Mouse (Mus musculus): ENCODE measurements around the gene Gm8265. TPM values are rescaled to one million over a fixed set of nuclear protein-coding genes. Genes with fewer than 3 reads are reported as not detected.
"Not testable (repeated sequence)": the region's sequence is repeated elsewhere in the genome, so short reads cannot be mapped to it uniquely, and the experiment has no call there.

Gene Gm8265
- not detected for total RNA-seq (2022)

DNA sequence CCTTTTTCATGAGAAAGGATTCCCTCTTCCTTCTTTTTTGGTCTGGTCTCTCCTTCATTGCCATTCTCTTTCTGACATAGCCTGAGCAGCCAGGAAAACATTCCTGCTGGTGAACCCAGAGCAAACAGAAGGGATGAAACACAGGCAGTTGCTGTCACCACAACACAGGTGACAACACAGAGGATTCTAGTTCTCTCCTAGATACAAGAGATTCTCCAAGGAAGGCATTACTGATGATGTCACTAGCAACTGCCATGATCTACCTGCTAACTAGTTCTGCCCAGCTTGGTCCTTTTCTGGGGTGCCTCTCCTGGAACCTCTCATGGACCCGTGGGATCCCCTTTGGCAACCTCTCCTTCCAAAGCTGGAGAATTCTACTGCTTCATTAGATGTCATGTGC is at the start of gene Gm8265:
Gene Gm8265, minus strand, starts transcription at position 101 of the 400 bp plus-strand sequence.
- not testable (repeated sequence) for DNase-seq (ENCODE audit: low spot score in 2 of 2)

Other genes with a start within 250 kb of the Gm8265 start
- gene Gm3500, start 244.0 kb downstream of the Gm8265 start, total RNA-seq (2022) = not detected
- gene Gm3194, start 177.6 kb downstream of the Gm8265 start, total RNA-seq (2022) = 1 to 10 TPM; 4.2 to 5.2 (median 4.4) TPM
- gene Gm8246, start 155.2 kb downstream of the Gm8265 start, total RNA-seq (2022) = not detected
- gene Gm3187, start 148.8 kb downstream of the Gm8265 start, total RNA-seq (2022) = not detected
- gene Gm3488, start 131.4 kb downstream of the Gm8265 start, total RNA-seq (2022) = 1 to 10 TPM in 2 of 4 experiments, under 1 TPM in 1, not detected in 1; 0.70 to 2.0 (median 1.9) TPM
- not detected for gene Gm3532, start 94.5 kb downstream of the Gm8265 start, total RNA-seq (2022)
- gene Gm9603, start 54.4 kb upstream of the Gm8265 start, total RNA-seq (2022) = not detected
- gene Gm3373, start 108.5 kb upstream of the Gm8265 start, total RNA-seq (2022) = 1 to 10 TPM in 1 of 4 experiments, under 1 TPM in 3; 0.35 to 1.9 (median 0.82) TPM
- gene Gm3383, start 175.0 kb upstream of the Gm8265 start, total RNA-seq (2022) = 1 to 10 TPM; 4.2 to 5.6 (median 4.9) TPM
- gene Gm3424, start 197.3 kb upstream of the Gm8265 start, total RNA-seq (2022) = not detected
- 1 to 10 TPM in 3 of 4 experiments, under 1 TPM in 1; 0.89 to 1.5 (median 1.0) TPM for gene Gm8237, start 247.4 kb upstream of the Gm8265 start, total RNA-seq (2022)

Measured in layer of hippocampus, adult 8-10 months (tissue).